Comparison of ENCODE assay signal across 11 mouse cellular contexts in genomic region chr12:31059393-31059853, GRCm38 (mm10). TPM values are rescaled to one million over a fixed set of nuclear protein-coding genes. Genes with fewer than 3 reads are reported as not detected.
DNase-seq lines count a peak whose midpoint lies in the region; ATAC-seq and TF ChIP-seq lines count a peak whose summit lies in the region.
"Had no signal": no experiment of that assay in that cellular context is flagged by ENCODE, and none has a peak within 500 bp of the region (broad histone marks: within the 10 kb centered on the region; RNA-seq: fewer than 3 reads in every experiment).

No protein-coding gene starts in this region.

- no peaks in the 10 kb centered on the region for H3K4me1 ChIP-seq in intestine, embryonic 15.5 days (replicated peaks)
- H3K4me1 ChIP-seq in intestine, postnatal 0 days (replicated peaks; ENCODE audit: control insufficient read depth, insufficient read depth, low read length), result no peaks in the 10 kb centered on the region
- H3K4me1 ChIP-seq in liver, postnatal 0 days (ENCODE audit: insufficient read depth), result no peaks in the 10 kb centered on the region
- H3K4me1 ChIP-seq: hindbrain, embryonic 15.5 days; liver, embryonic 12.5 days had no signal

- H3K4me3 ChIP-seq in intestine, embryonic 15.5 days (replicated peaks), result no peak overlapping the region
- no peak overlapping the region for H3K4me3 ChIP-seq in intestine, postnatal 0 days (ENCODE audit: low read depth, low read length)
- no peak overlapping the region for H3K4me3 ChIP-seq in liver, postnatal 0 days (ENCODE audit: low read depth, low read length)
- H3K4me3 ChIP-seq: hindbrain, embryonic 15.5 days; liver, embryonic 12.5 days had no signal

- 48% methylated on average over 8 of the region's 8 CpGs for WGBS in intestine, embryonic 15.5 days
- 52% methylated on average over 8 of the region's 8 CpGs for WGBS in intestine, postnatal 0 days
- 36% methylated on average over 8 of the region's 8 CpGs for WGBS in liver, postnatal 0 days (ENCODE audit: insufficient replicate concordance)

- H3K27me3 ChIP-seq in intestine, embryonic 15.5 days (replicated peaks), result no peaks in the 10 kb centered on the region
- no peaks in the 10 kb centered on the region for H3K27me3 ChIP-seq in intestine, postnatal 0 days (replicated peaks; ENCODE audit: control insufficient read depth, insufficient read depth, low read length)
- H3K27me3 ChIP-seq in liver, postnatal 0 days (ENCODE audit: insufficient read depth, low read length), result no peaks in the 10 kb centered on the region
- H3K27me3 ChIP-seq: hindbrain, embryonic 15.5 days; liver, embryonic 12.5 days had no signal

- TF ChIP-seq CTCF in intestine, postnatal 0 days (IDR thresholded peaks at IDR 0.05; ENCODE audit: low read depth), result no peak
- TF ChIP-seq CTCF in liver, postnatal 0 days (IDR thresholded peaks at IDR 0.05; ENCODE audit: low read depth), result no peak

- no peak for TF ChIP-seq EP300 in liver, postnatal 0 days (IDR thresholded peaks at IDR 0.05; ENCODE audit: low read depth)

- no peak overlapping the region for H3K27ac ChIP-seq in intestine, embryonic 15.5 days
- H3K27ac ChIP-seq in intestine, postnatal 0 days (ENCODE audit: low read depth, low read length), result no peak overlapping the region
- no peak overlapping the region for H3K27ac ChIP-seq in liver, postnatal 0 days (ENCODE audit: low read depth)
- H3K27ac ChIP-seq: hindbrain, embryonic 15.5 days; liver, embryonic 12.5 days had no signal

- 0 out of 2 replicates have a peak, but pooled peaks have one; percentile 43 for ATAC-seq in intestine, embryonic 15.5 days
- no peak for ATAC-seq in intestine, postnatal 0 days
- peak; percentile 67 for ATAC-seq in megakaryocyte, adult 5-6 weeks (ENCODE audit: poor library complexity, severe bottlenecking)
- no peak for ATAC-seq in liver, postnatal 0 days
- ATAC-seq: liver, embryonic 12.5 days had no signal

- H3K4me2 ChIP-seq in intestine, embryonic 15.5 days (replicated peaks), result no peak overlapping the region
- H3K4me2 ChIP-seq in intestine, postnatal 0 days (replicated peaks; ENCODE audit: low read depth), result no peak overlapping the region
- H3K4me2 ChIP-seq in liver, postnatal 0 days (ENCODE audit: low read depth, low read length), result no peak overlapping the region
- H3K4me2 ChIP-seq: hindbrain, embryonic 15.5 days; liver, embryonic 12.5 days had no signal

- H3K9ac ChIP-seq in intestine, embryonic 15.5 days, result no peak overlapping the region
- H3K9ac ChIP-seq in intestine, postnatal 0 days (ENCODE audit: low read depth, low read length), result no peak overlapping the region
- no peak overlapping the region for H3K9ac ChIP-seq in liver, postnatal 0 days (replicated peaks)
- H3K9ac ChIP-seq: hindbrain, embryonic 15.5 days; liver, embryonic 12.5 days had no signal

- peak; percentile 81 for DNase-seq in A20 (ENCODE audit: low read depth, low spot score)
- DNase-seq in forelimb bud, embryonic 11.5 days (ENCODE audit: low read depth, low spot score), result peak; percentile 39
- DNase-seq in liver, postnatal 0 days, result no peak
- no peak for DNase-seq in spleen, postnatal 14 days (ENCODE audit: low spot score in 2 of 2)
- no peak for DNase-seq in heart, adult 8-10 months (ENCODE audit: low spot score)
- DNase-seq: right cerebral cortex, postnatal 4 days had no signal

- H3K9me3 ChIP-seq in intestine, embryonic 15.5 days, result no peaks in the 10 kb centered on the region
- H3K9me3 ChIP-seq in intestine, postnatal 0 days (ENCODE audit: control insufficient read depth), result no peaks in the 10 kb centered on the region
- H3K9me3 ChIP-seq in liver, postnatal 0 days (ENCODE audit: low read length), result no peaks in the 10 kb centered on the region
- H3K9me3 ChIP-seq: hindbrain, embryonic 15.5 days; liver, embryonic 12.5 days had no signal

- no peaks in the 10 kb centered on the region for H3K36me3 ChIP-seq in intestine, embryonic 15.5 days
- H3K36me3 ChIP-seq in intestine, postnatal 0 days (ENCODE audit: control insufficient read depth, insufficient read depth), result no peaks in the 10 kb centered on the region
- no peaks in the 10 kb centered on the region for H3K36me3 ChIP-seq in liver, postnatal 0 days (replicated peaks; ENCODE audit: insufficient read depth, low read length)
- H3K36me3 ChIP-seq: hindbrain, embryonic 15.5 days; liver, embryonic 12.5 days had no signal

RNA-seq across cellular contexts. Expression of gene Fam110c, which starts 14.2 kb away (rescaled TPM):
- polyA plus RNA-seq in intestine, embryonic 15.5 days (2015; fragmentation: Nextera tagmentation; extraction: Ambion mirVana), result 8.8 and 9.0 TPM in 2 replicates
- polyA plus RNA-seq in intestine, postnatal 0 days (2015; fragmentation: Nextera tagmentation; extraction: Ambion mirVana), result 7.3 and 7.7 TPM in 2 replicates
- 0.16 and 0.46 TPM in 2 replicates for total RNA-seq in megakaryocyte, adult 5-6 weeks (2015)
- 0.98 and 1.2 TPM in 2 replicates for total RNA-seq in megakaryocyte, adult 5-6 weeks (2017)
- polyA plus RNA-seq in liver, postnatal 0 days (2015; fragmentation: Nextera tagmentation; extraction: Ambion mirVana), result 6.9 and 7.2 TPM in 2 replicates
- under 1 TPM; 0.16 to 0.63 (median 0.48) TPM for total RNA-seq in heart, adult 8-10 months (2022)

Comparison
In these comparisons a context has a peak if more than half of its experiments do, and no peak if none do; other contexts are left out.
1. ATAC-seq: peak in intestine, embryonic 15.5 days (single experiment) and megakaryocyte, adult 5-6 weeks (single experiment); none in intestine, postnatal 0 days (single experiment) and liver, postnatal 0 days (single experiment).
2. DNase-seq: peak in A20 (single experiment) and forelimb bud, embryonic 11.5 days (single experiment); none in liver, postnatal 0 days (single experiment), spleen, postnatal 14 days (0 of 2) and heart, adult 8-10 months (single experiment).